ENCODE assay signal across 8 mouse cellular contexts in genomic region chr5:88764430-88764986, GRCm38 (mm10). TPM values are rescaled to one million over a fixed set of nuclear protein-coding genes. Genes with fewer than 3 reads are reported as not detected.
DNase-seq lines count a peak whose midpoint lies in the region; ATAC-seq and TF ChIP-seq lines count a peak whose summit lies in the region.

No protein-coding gene starts in this region.

- H3K4me3 ChIP-seq in heart, embryonic 10.5 days: peak overlapping the region; percentile 77
- peak overlapping the region; percentile 40 to 49 (median 47) for H3K4me3 ChIP-seq in CH12.LX (replicated peaks in 1 of 3; ENCODE audit: low read depth in 2 of 3, low read length in 2 of 3, poor library complexity in 1 of 3)
- peak overlapping the region; percentile 74 for H3K4me3 ChIP-seq in limb, embryonic 14.5 days (replicated peaks; ENCODE audit: low read length)
- peak overlapping the region; percentile 64 for H3K4me3 ChIP-seq in stomach, embryonic 15.5 days (replicated peaks)

- dilution Hi-C loops in CH12.LX (cut with MboI; ENCODE audit: extremely low pct_ligation_motif_present, extremely low pct_unique_long_range_greater_than_20kb, low sequenced_read_pairs): no loop called here

- peak; percentile 28 for ATAC-seq in limb, embryonic 14.5 days (ENCODE audit: low FRiP score, low read depth)
- ATAC-seq in stomach, embryonic 15.5 days (ENCODE audit: insufficient read depth, low FRiP score, low read depth): peak; percentile 36

- no peak for TF ChIP-seq EP300 in CH12.LX (IDR thresholded peaks at IDR 0.05; ENCODE audit: low read length)

- no peak for TF ChIP-seq RAD21 in CH12.LX (IDR thresholded peaks at IDR 0.05; ENCODE audit: low read depth, low read length)

- H3K79me2 ChIP-seq in CH12.LX (replicated peaks; ENCODE audit: control insufficient read depth, extremely low read depth, insufficient read depth, poor library complexity, severe bottlenecking): no peaks in the 10 kb centered on the region; the same call in 1 of the 2 replicates

- H3K27ac ChIP-seq in heart, embryonic 10.5 days: peak overlapping the region; percentile 94
- H3K27ac ChIP-seq in CH12.LX (ENCODE audit: insufficient read depth, low read depth): no peak overlapping the region
- H3K27ac ChIP-seq in limb, embryonic 14.5 days (replicated peaks; ENCODE audit: low read depth, low read length): peak overlapping the region; percentile 82
- H3K27ac ChIP-seq in stomach, embryonic 15.5 days: peak overlapping the region; percentile 57

- in situ Hi-C loops in CH12.LX (cut with MboI; ENCODE audit: low pct_ligation_motif_present, low pct_unique_long_range_greater_than_20kb, low sequenced_read_pairs): no loop called here

- WGBS in heart, embryonic 10.5 days: under 1% methylated on average over 23 of the region's 23 CpGs
- WGBS in limb, embryonic 14.5 days: 3% methylated on average over 23 of the region's 23 CpGs
- under 1% methylated on average over 20 of the region's 23 CpGs for WGBS in stomach, embryonic 15.5 days

- H3K4me1 ChIP-seq in heart, embryonic 10.5 days: peaks cover 14% of the 10 kb centered on the region; the same call in 1 of the 2 replicates
- peaks cover 2 to 27% of the 10 kb centered on the region in 2 experiments; a peak in 3 of 4 replicates for H3K4me1 ChIP-seq in CH12.LX (ENCODE audit: control insufficient read depth in 1 of 2, insufficient read depth in 2 of 2)
- peaks cover 11% of the 10 kb centered on the region for H3K4me1 ChIP-seq in limb, embryonic 14.5 days (ENCODE audit: control insufficient read depth, insufficient read depth, low read length)
- peaks cover 6% of the 10 kb centered on the region; the same call in 1 of the 2 replicates for H3K4me1 ChIP-seq in stomach, embryonic 15.5 days

- no peak for TF ChIP-seq POLR2A in CH12.LX (IDR thresholded peaks at IDR 0.05; ENCODE audit: low read depth, low read length)
- TF ChIP-seq POLR2A in limb, embryonic 14.5 days (IDR thresholded peaks at IDR 0.05; ENCODE audit: borderline replicate concordance, extremely low read depth, insufficient read depth, insufficient read length): no peak

- intact Hi-C loops in heart, postnatal 36 days (cut with DNase I): loop anchor here (2.0 to 5.0 kb wide), 2 partner anchors 44 to 197 kb away; partner anchors contain the start of genes Mob1b and Rufy3

- H3K27me3 ChIP-seq in heart, embryonic 10.5 days (ENCODE audit: insufficient read depth, poor library complexity, severe bottlenecking): no peaks in the 10 kb centered on the region
- H3K27me3 ChIP-seq in CH12.LX (replicated peaks): no peaks in the 10 kb centered on the region
- no peaks in the 10 kb centered on the region for H3K27me3 ChIP-seq in limb, embryonic 14.5 days (ENCODE audit: control insufficient read depth, insufficient read depth, low read length)
- H3K27me3 ChIP-seq in stomach, embryonic 15.5 days (replicated peaks): no peaks in the 10 kb centered on the region

- H3K4me2 ChIP-seq in CH12.LX (ENCODE audit: insufficient read depth, low read depth, poor library complexity, severe bottlenecking): peak overlapping the region; percentile 91
- peak overlapping the region; percentile 56 for H3K4me2 ChIP-seq in limb, embryonic 14.5 days (replicated peaks; ENCODE audit: low read depth, low read length, severe bottlenecking)
- peak overlapping the region; percentile 73 for H3K4me2 ChIP-seq in stomach, embryonic 15.5 days

- peaks cover 12% of the 10 kb centered on the region for H3K36me3 ChIP-seq in heart, embryonic 10.5 days
- peaks cover 1 to 16% of the 10 kb centered on the region in 2 experiments for H3K36me3 ChIP-seq in CH12.LX (replicated peaks in 1 of 2; ENCODE audit: control insufficient read depth in 1 of 2, insufficient read depth in 1 of 2, low read length in 1 of 2)
- H3K36me3 ChIP-seq in limb, embryonic 14.5 days (ENCODE audit: control insufficient read depth, insufficient read depth, low read length): peaks cover 2% of the 10 kb centered on the region
- H3K36me3 ChIP-seq in stomach, embryonic 15.5 days: no peaks in the 10 kb centered on the region

- no peak for DNase-seq in heart, embryonic 10.5 days (ENCODE audit: low spot score)
- DNase-seq in heart, postnatal 36 days: no peak
- no peak for DNase-seq in CH12.LX (ENCODE audit: extremely low read depth)
- DNase-seq in fat pad, adult 2 months (ENCODE audit: extremely low read depth, low read depth, low spot score): peak; percentile 28
- DNase-seq in limb, embryonic 14.5 days (ENCODE audit: low spot score): no peak
- no peak for DNase-seq in cerebellum, adult 9-11 months
- DNase-seq in right cerebral cortex, postnatal 4 days: no peak

- peak overlapping the region; percentile 46 for H3K9ac ChIP-seq in CH12.LX (ENCODE audit: insufficient read depth, low read depth)
- peak overlapping the region; percentile 82 for H3K9ac ChIP-seq in limb, embryonic 14.5 days (ENCODE audit: low read depth, low read length, severe bottlenecking)
- no peak overlapping the region for H3K9ac ChIP-seq in stomach, embryonic 15.5 days

- no peaks in the 10 kb centered on the region for H3K9me3 ChIP-seq in heart, embryonic 10.5 days
- no peaks in the 10 kb centered on the region for H3K9me3 ChIP-seq in CH12.LX (replicated peaks; ENCODE audit: low read length)
- H3K9me3 ChIP-seq in limb, embryonic 14.5 days (ENCODE audit: control insufficient read depth, low read length): no peaks in the 10 kb centered on the region
- no peaks in the 10 kb centered on the region for H3K9me3 ChIP-seq in stomach, embryonic 15.5 days

- no peak for TF ChIP-seq CTCF in CH12.LX (conservative IDR thresholded peaks at IDR 0.05 in 1 of 2, IDR thresholded peaks at IDR 0.05 in 1 of 2; ENCODE audit: low read depth in 2 of 2, low read length in 2 of 2)

TF ChIP-seq in CH12.LX, 34 proteins besides CTCF, POLR2A, EP300 and RAD21:
- TF ChIP-seq NRF1 (IDR thresholded peaks at IDR 0.05; ENCODE audit: low read depth, low read length): no peak
- TF ChIP-seq ZMIZ1 (IDR thresholded peaks at IDR 0.05; ENCODE audit: low read depth, low read length): no peak
- no peak for TF ChIP-seq ZC3H11A (IDR thresholded peaks at IDR 0.05; ENCODE audit: low read depth, low read length)
- TF ChIP-seq MAFK (IDR thresholded peaks at IDR 0.05; ENCODE audit: insufficient replicate concordance, low read length): no peak
- no peak for TF ChIP-seq SMC3 (IDR thresholded peaks at IDR 0.05; ENCODE audit: low read depth, low read length)
- TF ChIP-seq SIN3A (IDR thresholded peaks at IDR 0.05; ENCODE audit: low read length): no peak

RNA-seq across cellular contexts. Expression of gene Dck, which starts 0.3 kb away (rescaled TPM):
- polyA plus RNA-seq in heart, embryonic 10.5 days (2016; fragmentation: Nextera tagmentation; extraction: Ambion mirVana): 52.1 and 56.5 TPM in 2 replicates
- total RNA-seq in heart, postnatal 36 days (2021): 1 to 10 TPM; 2.8 to 3.3 TPM
- total RNA-seq in CH12.LX (2012; rRNA removed) (13.7 and 15.4 TPM in 2 replicates), CH12.LX (2014; rRNA removed) (31.2 and 33.9 TPM in 2 replicates)
- polyA plus RNA-seq in CH12.LX (2012; ENCODE audit: insufficient read length, low read depth): 20.9 and 25.5 TPM in 2 replicates
- 23.5 and 23.8 TPM in 2 replicates for polyA plus RNA-seq in limb, embryonic 14.5 days (2012; rRNA removed)
- polyA plus RNA-seq in limb, embryonic 14.5 days (2014; fragmentation: Nextera tagmentation; extraction: Ambion mirVana): 35.6 and 40.1 TPM in 2 replicates
- polyA plus RNA-seq in stomach, embryonic 15.5 days (2015; fragmentation: Nextera tagmentation; extraction: Ambion mirVana): 41.8 and 44.6 TPM in 2 replicates

RNA-seq across cellular contexts. Expression of gene Mob1b, which starts 43.9 kb away (rescaled TPM):
- polyA plus RNA-seq in heart, embryonic 10.5 days (2016; fragmentation: Nextera tagmentation; extraction: Ambion mirVana): 22.3 and 28.8 TPM in 2 replicates
- total RNA-seq in heart, postnatal 36 days (2021): 10 to 100 TPM; 24.0 to 26.8 TPM
- 7.0 and 7.6 TPM in 2 replicates for total RNA-seq in CH12.LX (2012; rRNA removed)
- total RNA-seq in CH12.LX (2014; rRNA removed): 11.9 and 13.0 TPM in 2 replicates
- 9.0 and 10.5 TPM in 2 replicates for polyA plus RNA-seq in CH12.LX (2012; ENCODE audit: insufficient read length, low read depth)
- polyA plus RNA-seq in limb, embryonic 14.5 days (2012; rRNA removed): 11.3 and 11.6 TPM in 2 replicates
- polyA plus RNA-seq in limb, embryonic 14.5 days (2014; fragmentation: Nextera tagmentation; extraction: Ambion mirVana): 11.6 and 12.9 TPM in 2 replicates
- 11.7 and 12.9 TPM in 2 replicates for polyA plus RNA-seq in stomach, embryonic 15.5 days (2015; fragmentation: Nextera tagmentation; extraction: Ambion mirVana)
